Mouse (Mus musculus) adrenal gland, postnatal 14 days (tissue): Measurements from ENCODE around the gene Akt2. TPM values are rescaled to one million over a fixed set of nuclear protein-coding genes. Genes with fewer than 3 reads are reported as not detected.

Source experiments
- DNase-seq: peaks from one replicate; pipeline ENCODE4 v3.0.0; 2021; ENCODE audit warnings: mixed read lengths
- total RNA-seq: library from RNA; stranded (reverse); gene quantifications from 2 replicates; pipeline ENCODE4 v1.2.3, GENCODE M21; 2021

Akt2 gene
- total RNA-seq, 1 experiment from 2014 or later = 255 TPM

GRCm38 (mm10) chr7:27658712-27659663 is 67.6 kb downstream of the Akt2 start:
- DNase-seq = no peak

DNA sequence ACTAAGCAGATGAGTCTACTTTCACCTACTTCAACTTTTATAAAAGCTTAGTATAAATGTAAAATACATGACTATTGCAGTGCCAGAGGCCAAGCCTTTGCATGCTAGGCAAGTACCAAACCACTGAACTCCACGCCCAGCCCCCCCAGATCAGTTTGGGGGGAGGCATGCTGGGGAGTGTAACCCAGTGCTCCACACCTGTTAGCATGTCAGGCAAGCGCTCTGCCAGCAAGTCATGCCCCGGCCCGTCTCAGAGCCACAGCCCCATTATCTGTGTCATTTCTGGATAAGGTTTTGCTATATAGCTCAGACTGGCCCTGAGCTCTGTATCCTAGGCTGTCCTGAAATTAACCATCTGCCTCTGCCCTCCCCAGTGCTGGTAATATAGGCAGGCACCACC is 70.7 kb downstream of the Akt2 start:
- no peak for DNase-seq

GRCm38 (mm10) chr7:27673064-27673574 is 81.8 kb downstream of the Akt2 start:
- no peak for DNase-seq

- DNase-seq = peak; percentile 28
Measured at GRCm38 (mm10) chr7:27673575-27674131, 82.3 kb downstream of the Akt2 start.

DNA sequence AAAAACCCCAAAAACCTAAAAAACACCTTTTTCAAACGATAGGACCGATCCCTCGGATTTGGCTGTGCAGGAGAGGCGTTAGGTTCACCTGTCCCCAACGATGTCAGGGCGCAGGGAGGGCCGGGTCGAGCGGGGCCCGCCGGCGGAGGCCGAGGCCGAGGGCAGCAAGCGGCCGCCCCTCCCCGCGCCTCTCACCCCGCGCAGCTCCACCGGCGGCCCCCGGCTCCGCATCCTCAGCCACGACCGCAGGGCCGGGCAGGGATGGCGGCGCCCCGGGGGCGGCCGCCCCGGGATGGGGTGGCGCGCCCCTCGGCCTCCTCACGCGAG is 82.8 kb downstream of the Akt2 start:
- DNase-seq = no peak

GRCm38 (mm10) chr7:27674522-27675221 is 83.3 kb downstream of the Akt2 start, which contains the start of gene Map3k10:
Gene Map3k10, minus strand, starts transcription at chr7:27674598.
- peak; percentile 95 for DNase-seq

DNA sequence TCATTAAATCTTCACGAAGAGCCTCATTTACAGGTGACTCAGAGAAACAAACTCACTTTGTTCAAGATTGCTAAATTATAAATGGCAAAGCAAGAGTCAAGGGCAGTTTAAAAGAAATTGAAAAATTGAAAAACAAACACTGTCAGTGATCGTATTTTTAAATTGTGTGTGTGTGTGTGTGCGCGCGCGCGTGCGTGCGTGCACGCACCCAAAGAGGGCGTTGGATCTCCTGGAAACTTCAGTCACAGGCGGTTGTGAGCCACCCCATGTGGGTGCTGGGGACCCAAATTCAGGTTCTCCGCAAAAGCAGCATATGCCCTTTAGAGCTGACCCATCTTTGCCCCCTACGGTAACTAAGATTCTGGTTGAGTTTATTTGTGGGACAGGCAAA is 83.9 kb downstream of the Akt2 start:
- no peak for DNase-seq

DNA sequence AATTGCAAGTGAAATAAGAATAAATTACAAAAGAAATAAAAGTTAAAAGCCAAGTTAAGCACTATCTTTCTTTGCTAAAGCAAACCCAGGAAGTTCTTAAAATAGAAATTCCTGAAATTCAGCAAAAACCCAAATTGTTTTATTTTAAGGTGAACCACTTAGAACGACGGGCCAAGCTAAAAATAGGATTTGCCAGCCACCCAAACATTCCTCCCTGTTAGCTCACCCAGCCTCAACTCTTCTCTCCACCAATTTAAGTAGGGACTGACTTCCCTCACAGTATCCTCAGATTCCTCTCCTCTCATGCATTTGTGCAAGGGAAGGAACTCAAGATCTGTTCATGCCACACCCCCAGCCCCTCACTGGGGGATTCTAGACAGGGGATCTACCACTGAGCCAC is 91.9 kb downstream of the Akt2 start:
- no peak for DNase-seq

- no peak for DNase-seq
Measured at GRCm38 (mm10) chr7:27685220-27685619, 93.9 kb downstream of the Akt2 start.

DNA sequence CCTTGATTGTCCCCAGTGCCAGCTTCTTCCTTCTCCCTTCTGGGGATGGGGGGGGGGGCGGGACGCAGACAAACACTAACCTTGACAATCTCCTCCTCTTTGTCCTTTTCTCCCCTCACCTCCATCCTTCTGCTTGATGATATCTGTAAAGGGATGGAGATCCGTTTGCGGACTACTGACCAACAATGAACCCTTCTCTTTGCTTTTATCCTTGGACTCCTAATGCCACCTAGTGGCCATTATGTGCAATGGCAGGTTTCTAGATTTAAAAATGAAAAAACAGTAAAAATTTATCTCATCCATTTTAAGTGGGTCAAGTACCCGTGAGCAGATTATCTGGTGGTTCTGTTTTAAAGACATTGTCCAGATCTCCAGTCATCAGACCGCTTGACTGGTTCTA is 94.3 kb downstream of the Akt2 start:
- no peak for DNase-seq

- no peak for DNase-seq
Measured at GRCm38 (mm10) chr7:27687043-27687442, 95.7 kb downstream of the Akt2 start.

GRCm38 (mm10) chr7:27687836-27688235 is 96.5 kb downstream of the Akt2 start:
- DNase-seq = no peak

DNA sequence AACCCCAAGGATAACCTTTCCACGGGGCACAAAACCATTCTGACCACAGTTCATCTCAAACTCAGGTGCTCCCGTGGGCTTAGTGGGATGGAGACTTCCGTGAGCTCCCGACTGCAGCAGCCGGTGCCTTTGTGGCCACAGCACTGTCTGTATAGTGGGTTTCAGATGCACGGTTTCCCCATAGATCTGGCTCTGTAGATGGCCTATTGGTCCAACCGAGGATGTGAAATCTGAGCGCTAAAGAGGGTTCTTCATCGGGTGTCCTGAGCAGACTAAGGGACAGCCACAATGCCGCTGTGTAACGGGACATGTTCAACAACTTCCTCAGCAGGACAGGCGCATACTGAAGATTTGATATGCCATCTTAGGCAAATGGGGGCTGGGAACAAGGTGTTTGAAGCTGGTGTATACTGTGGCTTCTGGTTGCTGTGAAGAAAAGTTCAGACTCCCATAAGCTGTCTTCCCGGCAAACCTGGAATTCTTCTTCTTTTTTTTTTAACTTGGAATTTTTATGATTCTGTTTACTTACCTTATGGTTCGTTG is 97.0 kb downstream of the Akt2 start:
- DNase-seq = no peak

DNA sequence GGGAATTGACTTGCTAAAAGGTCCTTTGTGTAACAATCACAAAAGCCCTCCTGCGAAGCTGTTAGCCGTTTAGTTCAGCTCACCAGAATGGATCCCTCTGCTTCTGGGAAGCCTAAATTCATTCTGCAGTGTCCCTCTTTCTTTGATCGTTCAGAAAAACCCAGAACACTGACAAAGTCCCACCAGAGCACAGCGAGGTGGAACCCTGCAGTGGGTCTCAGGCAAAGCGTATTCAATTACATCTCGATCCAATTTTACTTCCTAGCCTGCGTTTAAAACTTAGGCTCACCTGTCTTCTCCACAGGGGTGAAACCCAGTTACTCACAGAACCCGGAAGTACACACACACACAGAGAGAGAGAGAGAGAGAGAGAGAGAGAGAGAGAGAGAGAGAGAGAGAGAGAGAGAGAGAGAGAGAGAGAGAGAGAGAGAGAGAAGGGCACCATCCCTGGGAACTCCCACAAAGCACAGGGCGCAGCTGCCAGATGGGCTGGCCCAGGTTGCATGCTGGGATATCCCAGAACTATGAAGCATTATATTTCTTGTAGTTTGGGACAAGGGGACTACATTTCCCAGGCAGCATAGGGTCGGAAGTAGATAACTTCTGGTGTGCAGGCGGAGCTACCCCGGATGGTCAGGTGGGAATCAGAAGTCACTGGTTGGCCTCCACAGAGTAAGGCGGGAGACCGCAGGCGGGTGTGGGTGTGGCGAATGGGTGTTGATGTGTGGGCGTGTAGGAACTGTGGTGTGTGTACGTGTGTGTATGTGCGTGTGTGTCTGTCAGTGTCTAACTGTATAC is 97.7 kb downstream of the Akt2 start, which contains the start of gene Zfp607b:
Gene Zfp607b, plus strand, starts transcription at position 526 of the 798 bp plus-strand sequence.
- DNase-seq = peak; percentile 93

Other genes with a start within 250 kb of the Akt2 start
- gene Shkbp1, start 235.5 kb upstream of the Akt2 start, total RNA-seq = 16.1 and 26.1 TPM in 2 replicates
- gene Gm20479, start 234.1 kb upstream of the Akt2 start, total RNA-seq = 1.8 TPM in 2 replicates
- gene Sptbn4, start 143.9 kb upstream of the Akt2 start, total RNA-seq = 0.74 and 1.5 TPM in 2 replicates
- gene Blvrb, start 143.6 kb upstream of the Akt2 start, total RNA-seq = 72.6 and 76.9 TPM in 2 replicates
- 12.9 and 15.7 TPM in 2 replicates for gene Sertad3, start 117.8 kb upstream of the Akt2 start, total RNA-seq
- gene Sertad1, start 104.6 kb upstream of the Akt2 start, total RNA-seq = 24.5 and 26.3 TPM in 2 replicates
- 2.7 and 3.5 TPM in 2 replicates for gene Prx, start 92.2 kb upstream of the Akt2 start, total RNA-seq
- 0.44 and 0.64 TPM in 2 replicates for gene Hipk4, start 68.3 kb upstream of the Akt2 start, total RNA-seq
- gene Pld3, start 38.3 kb upstream of the Akt2 start, total RNA-seq = 87.2 and 100 TPM in 2 replicates
- 13.6 and 14.4 TPM in 2 replicates for gene 2310022A10Rik, start 38.3 kb upstream of the Akt2 start, total RNA-seq
- 0.26 and 0.83 TPM in 2 replicates for gene Ttc9b, start 62.4 kb downstream of the Akt2 start, total RNA-seq
- gene Map3k10, start 83.0 kb downstream of the Akt2 start, total RNA-seq = 25.3 and 29.6 TPM in 2 replicates
- 1.6 and 2.6 TPM in 2 replicates for gene Zfp607b, start 97.8 kb downstream of the Akt2 start, total RNA-seq
- 12.5 and 16.0 TPM in 2 replicates for gene Zfp60, start 139.8 kb downstream of the Akt2 start, total RNA-seq
- gene Zfp626, start 215.6 kb downstream of the Akt2 start, total RNA-seq = 7.0 and 7.7 TPM in 2 replicates
- gene Zfp59, start 247.1 kb downstream of the Akt2 start, total RNA-seq = 3.0 and 3.5 TPM in 2 replicates